Mouse (Mus musculus) CD4-positive, CD25-positive, alpha-beta regulatory T cell, adult 4 months (primary cell): Measurements from ENCODE around the gene Slc7a10. TPM values are rescaled to one million over a fixed set of nuclear protein-coding genes. Genes with fewer than 3 reads are reported as not detected.
"Not testable (repeated sequence)": the region's sequence is repeated elsewhere in the genome, so short reads cannot be mapped to it uniquely, and the experiment has no call there.

Experiments
- ATAC-seq: one replicate; pipeline ENCODE4 v1.8.0; 2017
- polyA plus RNA-seq, 2 experiments: library from polyadenylated mRNA; unstranded; fragments of 100-300 nt; shearing (Covaris generic); gene quantifications; one replicate each; pipeline ENCODE4 v1.2.1; 2017

The Slc7a10 gene
- polyA plus RNA-seq, 2 experiments from 2014 or later: 6.7 to 7.4 TPM

DNA sequence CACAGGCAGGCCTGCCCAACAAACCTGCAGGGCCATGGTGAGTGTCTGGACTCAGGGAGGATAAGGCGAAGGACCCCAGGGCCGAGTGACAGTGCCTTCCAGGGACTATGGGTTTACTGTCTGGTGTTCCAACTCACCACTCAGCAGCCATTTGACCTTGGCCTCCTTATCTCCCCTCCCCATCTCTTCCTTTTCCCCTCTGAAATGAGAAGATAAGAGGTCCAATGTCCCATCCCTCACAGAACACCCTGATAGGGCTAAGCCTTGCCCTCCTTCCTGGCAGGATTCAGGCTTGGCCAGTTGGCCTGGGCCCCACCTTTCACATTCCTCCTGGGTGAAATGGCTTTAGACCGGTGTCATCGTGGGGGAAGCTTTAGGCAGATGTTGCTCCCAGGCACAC, 10.7 kb upstream of the Slc7a10 start:
- no peak for ATAC-seq

DNA sequence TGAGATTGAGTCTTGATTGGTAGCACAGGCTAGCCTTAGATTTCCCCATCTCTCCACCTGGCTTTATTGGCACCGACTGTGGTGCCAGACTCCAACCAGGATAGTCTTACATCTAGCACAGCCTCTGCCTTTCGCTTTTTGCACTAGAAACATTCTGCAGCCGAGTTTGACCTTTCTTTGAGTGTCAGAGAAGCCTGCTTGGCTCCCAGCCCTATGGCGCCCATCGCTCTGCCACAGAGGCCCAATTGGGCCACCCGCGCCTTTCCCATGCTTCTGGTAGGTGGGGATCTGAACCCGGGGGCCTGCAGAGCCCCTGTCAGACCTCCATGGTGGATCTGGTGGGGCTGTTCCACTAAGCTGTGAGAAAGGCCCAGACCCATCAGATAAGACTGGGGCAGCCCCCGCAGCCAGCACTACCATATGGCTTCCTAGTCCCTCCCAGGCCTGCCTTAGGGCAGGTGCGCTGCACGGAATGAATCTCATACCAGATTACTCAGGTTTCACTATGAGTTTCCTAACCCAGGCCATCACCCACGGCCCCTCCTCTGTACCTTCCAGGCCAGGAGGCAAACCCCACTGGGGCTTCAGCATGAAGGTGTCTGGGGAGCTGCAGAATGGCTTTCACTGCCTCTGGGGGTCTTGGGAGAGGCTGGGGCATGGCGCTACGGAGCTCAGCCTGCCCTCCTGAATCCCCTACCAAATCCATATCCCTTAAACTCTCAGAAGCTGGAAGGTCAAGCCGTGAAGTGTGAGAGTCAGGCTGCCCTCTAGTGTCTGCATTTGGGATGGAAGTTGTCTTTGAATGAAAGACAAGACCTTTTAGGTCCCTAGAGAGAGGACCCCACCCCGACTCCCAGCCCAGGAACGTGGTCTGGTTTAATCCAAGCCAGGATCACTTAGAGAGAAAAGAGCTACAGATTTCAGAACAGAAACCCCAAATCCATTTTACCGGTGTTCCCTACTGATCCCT, 9.5 kb upstream of the Slc7a10 start:
- ATAC-seq: peak; percentile 79

DNA sequence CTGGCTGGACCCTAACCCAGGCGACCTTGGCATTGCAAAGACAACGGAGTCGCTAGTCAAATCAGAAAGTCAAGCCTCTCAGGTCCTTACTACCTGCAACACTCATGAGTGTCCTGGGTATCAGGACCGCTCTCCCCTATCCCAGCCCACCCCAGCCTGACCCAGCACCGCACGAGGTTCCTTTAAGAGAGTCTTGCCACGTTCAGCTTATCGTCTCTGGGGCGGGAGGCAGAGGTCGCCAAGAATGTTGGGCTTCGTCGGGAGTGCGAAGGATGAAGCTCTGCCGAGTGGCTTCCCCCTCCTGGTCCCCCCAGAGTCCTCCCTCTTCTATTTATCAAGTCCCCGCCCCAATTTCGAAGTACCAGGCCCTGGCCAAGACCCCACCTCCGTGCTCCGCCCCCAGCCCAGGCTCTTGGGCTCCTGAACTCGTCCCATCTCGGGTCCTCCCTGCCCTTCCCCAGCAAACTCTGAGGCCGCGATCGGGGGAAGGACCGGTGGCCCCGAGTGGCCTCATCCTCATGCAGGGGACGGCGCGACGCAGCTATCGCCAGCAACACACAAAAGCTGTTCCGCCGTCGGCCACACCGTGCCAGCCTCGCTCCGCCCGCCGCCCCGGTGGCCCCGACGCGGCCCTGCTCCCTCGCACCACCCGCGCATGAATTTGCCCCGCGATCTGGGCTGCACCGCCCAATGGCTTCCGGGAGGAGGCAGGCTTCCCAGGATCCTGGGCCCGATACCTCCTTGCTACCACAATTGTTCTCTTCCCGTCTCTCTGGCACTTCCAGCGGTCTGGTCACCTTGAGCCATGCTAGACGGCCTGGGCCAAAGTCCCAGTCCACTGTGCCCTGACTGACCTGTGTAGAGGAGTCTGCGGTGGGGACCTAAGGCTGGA, 1.1 kb upstream of the Slc7a10 start:
- ATAC-seq: peak; percentile 43

DNA sequence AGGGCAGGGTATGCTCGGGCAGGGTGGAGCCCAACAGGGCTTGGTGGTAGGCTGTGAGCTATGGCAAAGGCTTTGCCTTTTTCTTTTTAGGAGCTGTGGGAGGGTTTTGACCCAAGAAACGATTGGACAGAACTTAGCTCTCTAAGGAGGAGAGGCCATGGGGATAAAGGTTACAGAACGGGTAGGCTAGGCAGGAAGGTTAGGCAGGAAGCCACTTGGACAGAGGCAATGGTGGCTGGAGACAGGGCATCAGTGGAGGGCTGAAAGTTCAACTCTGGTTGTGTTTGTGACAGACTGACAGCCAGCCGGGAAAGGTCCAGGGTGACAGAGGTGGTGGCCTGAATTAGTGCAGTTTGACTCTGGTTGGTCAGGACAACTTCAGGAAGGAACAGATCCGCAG, 3.5 kb downstream of the Slc7a10 start:
- no peak for ATAC-seq

DNA sequence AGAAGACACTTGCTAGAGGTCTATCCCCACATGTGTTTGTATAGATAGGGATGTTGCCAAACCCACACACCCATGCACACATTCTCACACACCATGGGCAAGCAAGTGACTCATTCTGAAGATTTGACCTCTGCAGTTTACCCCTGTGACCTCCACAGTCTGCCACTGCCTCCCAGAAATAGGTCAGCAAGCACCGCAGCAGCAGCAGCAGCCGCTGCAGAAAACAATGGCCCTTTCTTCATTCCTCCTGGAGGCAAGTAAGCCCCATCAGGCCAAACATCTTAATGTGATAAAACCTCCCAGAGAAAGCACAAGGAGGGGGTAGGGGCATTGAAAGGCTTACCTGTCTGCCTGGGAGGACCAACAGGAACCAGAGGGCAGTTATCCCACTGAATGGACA, 5.1 kb downstream of the Slc7a10 start:
- no peak for ATAC-seq

DNA sequence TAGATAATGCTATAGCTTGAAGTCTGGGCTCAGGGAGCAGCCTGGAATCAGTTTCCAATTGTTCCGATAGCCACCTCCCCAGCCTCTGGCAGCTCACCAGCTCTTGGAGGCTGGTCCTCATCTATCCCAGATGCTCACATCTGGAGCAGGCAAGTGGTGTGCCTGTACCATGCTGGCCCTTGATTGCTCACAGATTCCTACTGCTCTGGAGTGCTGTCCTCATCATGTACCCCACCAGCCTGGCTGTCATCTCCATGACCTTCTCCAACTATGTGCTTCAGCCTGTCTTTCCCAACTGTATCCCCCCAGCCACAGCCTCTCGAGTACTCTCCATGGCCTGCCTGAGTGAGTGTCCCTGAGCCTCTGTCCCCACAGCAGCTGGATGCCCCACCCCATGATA, 10.8 kb downstream of the Slc7a10 start:
- ATAC-seq: no peak

DNA sequence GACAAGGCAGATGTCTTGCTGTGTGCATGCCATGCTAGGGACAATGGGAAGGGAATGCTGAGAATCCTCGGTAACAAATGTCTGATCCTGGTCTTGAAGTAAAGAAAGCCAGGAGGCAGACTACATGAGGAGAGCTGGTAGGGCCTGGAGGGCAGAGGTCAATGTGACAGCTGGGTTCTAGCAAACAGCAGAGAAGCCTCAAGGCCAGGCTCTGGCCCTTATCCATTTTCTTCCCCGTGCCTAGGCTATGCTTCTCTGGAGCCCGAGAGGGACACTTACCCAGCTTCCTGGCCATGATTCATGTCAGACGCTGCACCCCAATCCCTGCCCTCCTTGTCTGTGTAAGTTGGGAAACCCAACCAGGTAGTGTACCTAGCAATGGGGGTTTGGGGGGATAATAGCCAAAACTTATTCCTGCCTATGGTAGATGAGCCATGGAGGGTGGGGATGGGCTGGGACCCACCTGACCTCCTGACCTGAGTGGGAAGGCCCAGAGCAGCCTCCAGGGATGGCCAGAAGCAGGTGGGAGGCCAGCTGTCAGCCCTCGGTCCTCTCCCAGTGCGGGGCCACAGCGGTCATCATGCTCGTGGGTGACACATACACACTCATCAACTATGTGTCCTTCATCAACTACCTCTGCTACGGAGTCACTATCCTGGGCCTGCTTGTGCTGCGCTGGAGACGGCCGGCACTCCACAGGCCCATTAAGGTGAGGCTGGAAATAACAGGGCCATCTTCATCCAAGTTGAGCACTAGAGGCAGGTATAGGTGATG, 13.0 kb downstream of the Slc7a10 start:
- ATAC-seq: no peak

DNA sequence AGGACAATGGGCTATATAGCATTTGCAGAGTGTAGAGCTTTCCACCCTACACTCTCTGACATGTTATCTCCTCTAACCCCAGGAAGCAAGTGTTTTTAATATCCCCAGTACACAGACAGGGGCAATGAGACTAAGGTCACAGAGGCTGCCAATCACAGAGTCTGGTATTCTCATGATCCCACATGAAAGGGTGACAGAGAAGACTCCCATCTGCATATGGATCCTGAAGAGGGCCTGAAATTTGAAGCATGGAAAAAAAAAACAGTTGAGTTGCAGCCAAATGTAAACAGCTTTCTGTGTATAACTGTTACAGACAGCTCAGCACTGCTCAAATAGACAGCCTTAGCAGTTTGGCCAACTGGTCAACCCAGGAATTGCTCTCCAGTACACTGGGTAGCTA, 13.6 kb downstream of the Slc7a10 start:
- ATAC-seq: no peak

DNA sequence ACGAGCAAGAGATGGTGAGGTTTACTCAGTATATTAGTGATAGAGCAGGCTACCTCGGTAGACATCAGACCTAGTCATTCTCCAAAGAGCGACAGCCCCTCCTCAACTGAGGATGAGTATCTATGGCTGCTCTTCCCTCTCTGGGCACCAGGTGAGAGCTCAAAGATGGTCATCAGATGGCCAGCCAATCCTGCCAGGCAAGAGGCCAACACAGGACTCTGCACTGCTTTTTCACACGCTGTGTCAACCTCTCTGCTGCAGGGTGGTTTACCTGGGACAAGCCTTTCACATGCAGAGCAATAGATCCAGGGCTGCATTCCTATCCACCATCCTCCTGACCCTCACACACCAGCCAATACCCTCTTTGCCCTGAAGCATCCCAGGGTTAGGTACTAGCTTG, 25.6 kb downstream of the Slc7a10 start:
- ATAC-seq: no peak

DNA sequence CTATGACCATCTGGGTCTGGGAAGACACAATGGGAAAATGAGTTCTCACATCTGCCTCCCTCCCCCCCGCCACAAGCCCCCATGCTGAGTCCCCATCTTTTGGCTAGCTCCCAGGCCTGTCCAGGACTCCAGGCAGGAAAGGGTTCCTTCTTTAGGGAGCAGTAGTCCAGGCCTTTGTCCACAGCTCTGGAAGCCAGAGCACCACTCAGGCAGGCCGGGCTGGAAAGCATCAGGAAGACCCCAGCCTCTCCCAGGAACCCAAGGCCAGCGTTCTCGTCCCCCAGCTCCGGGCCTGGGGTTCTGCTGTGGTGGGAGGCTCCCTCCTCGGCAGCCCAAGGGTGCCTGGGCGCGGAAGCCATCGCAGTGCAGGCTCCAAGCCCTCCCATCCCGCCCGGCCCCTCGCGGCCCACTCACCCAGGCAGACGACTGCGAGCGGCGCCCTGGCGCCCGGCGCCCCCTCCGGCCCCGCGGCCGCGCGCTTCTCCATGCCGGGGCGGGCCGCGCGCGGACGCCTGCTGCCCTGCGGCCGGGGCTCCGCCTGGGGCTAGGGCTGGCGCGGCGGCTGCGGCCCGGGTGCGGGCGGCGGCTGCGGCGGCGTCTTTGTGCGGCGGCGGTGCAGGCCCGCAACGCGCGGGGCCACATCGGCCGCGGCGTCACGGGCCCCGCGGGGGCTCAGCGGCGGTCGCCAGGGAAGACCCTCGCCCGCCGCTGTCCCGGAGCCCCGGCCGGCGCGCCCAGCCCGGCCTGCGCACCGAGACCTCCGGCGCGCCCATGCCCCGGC, 28.4 kb downstream of the Slc7a10 start:
- no peak for ATAC-seq

DNA sequence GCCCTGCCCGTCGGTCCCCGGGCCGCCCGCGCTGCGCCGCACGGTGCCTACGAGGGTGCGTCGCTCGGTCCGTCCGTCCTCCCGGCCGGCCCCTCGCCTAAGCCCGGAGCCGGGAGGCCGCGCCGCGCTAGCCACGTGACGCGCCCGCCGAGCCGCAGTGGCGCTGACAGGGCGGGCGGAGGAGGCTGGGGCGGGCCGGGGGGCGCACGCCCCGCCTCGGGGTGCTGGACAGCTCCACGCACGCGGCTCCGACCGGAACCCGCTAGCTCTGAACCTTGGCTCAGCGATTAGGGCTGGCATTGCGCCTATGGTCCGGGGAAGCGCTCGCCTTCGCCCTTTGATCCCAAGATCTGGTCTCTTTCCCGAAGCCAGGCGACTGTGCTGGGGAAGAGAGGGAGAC, 29.0 kb downstream of the Slc7a10 start, which contains the start of gene Lrp3:
TSS of gene Lrp3 (minus strand) at position 274 of the 400 bp plus-strand sequence.
- ATAC-seq: no peak

DNA sequence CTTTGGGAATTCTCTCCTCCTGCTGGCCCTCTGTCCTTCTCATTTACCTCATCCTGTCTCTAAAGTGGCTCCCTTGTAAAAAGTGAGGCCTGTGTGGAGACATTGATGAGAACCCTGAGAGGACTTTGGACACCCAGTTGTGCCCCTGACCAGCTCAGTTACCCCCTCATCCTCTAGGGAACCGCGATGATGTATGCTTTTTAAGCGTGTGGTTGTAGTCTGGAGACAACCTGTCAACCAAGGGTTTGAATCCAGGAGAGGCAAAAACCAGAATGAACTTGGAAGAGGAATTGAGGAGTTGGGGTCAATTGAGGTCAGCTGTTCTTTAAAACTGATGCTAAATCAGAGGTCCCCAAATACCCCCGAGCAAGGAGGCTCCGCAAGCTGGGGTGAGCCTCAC, 29.5 kb downstream of the Slc7a10 start:
- ATAC-seq: no peak

DNA sequence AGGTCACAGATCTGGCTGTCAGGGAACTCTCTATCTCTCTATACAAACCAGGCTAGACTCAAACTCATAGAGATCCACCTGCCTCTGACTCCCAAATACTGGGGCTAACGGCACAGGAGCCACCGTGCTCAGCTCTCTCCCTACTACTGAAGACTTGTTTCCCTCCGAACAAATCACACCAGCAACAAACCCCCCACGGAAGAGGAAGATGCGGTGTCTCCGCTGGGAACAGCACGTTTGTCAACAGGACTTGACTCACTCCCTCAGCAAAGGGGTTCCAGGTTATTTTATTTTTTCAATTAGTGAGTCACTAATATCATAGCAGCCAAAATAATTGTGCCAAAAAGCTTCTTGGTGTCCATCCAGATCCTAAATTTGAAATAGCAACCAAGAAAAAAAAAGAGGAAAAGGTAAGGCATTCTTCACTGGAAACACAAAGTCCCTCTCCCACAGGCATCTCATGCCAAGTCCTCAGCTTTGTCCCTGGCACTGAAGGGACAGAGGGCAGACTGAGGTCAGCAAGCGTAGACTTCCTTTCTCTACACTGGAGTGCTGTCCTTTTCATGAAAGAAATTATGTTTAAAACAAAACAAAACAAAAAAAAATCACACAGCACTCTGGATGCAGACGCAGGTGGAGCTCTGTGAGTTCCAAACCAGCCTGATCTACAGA, 34.6 kb downstream of the Slc7a10 start:
- no peak for ATAC-seq

DNA sequence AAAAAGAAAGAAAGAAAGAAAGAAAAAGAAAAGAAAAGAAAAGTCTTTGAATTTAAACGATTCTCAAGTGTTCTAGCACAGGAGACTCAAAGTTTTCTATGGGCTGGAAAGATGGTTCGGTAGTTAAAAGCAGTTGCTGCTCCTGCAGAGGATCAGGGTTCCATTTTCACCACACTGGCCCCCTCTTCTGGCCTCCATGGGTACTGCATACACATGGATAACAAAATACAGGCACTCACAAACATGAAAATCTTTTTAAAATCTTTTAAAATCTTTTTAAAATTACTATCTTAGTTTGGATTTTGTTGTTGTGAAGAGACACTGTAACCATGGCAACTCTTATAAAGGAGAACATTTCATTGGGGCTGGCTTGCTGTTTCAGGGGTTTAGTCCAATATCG, 44.1 kb downstream of the Slc7a10 start:
- ATAC-seq: no peak

DNA sequence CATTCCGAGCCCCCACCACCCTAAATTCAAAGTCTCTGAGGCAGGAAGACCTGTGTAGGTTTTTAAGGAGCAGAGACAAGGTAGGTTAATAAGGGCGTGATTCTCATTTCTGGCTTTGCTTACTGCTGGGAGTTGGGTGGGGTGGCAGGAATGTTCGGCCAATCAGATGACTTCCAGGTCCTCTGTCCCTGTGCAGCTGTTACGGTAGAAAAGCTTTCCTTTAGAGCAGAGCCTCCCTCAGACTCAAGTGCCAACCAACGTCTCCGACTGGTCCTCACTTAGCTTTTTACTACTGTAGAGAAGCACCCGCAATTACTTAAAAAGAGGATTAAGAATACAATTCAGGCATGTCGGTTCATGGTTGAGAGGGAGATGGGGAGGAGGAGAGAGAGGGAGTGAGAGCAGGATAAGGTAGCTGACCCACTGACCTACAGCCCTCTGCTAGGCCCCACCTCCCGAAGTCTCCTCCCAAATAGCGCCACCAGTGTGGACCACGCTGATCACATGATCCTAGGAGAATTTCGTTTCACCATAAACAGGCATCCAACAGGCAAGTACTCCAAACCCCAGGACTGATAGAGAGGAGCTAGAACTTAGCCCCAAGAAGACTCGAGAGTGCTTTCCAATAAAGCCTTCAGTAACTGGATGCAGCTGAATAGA, 46.7 kb downstream of the Slc7a10 start:
- ATAC-seq: no peak

DNA sequence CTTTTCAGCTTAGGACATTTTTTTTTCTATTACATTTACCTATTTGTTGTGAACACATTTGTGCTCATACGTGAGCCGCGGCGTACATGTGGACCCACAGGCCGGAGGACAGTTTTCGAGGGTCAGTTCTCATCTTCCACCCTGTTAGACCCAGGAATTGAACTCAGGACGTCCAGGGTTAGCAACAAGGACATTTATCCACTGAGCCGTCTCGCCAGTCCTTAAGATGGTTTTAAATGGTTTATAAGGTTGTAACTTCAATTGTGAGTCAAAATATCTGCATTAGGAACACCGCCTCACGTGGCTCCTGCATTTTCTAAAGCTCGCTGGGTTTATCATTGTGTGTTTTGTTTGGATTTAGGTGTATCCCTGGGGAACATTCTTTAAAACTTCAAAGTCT, 47.7 kb downstream of the Slc7a10 start:
- ATAC-seq: no peak

DNA sequence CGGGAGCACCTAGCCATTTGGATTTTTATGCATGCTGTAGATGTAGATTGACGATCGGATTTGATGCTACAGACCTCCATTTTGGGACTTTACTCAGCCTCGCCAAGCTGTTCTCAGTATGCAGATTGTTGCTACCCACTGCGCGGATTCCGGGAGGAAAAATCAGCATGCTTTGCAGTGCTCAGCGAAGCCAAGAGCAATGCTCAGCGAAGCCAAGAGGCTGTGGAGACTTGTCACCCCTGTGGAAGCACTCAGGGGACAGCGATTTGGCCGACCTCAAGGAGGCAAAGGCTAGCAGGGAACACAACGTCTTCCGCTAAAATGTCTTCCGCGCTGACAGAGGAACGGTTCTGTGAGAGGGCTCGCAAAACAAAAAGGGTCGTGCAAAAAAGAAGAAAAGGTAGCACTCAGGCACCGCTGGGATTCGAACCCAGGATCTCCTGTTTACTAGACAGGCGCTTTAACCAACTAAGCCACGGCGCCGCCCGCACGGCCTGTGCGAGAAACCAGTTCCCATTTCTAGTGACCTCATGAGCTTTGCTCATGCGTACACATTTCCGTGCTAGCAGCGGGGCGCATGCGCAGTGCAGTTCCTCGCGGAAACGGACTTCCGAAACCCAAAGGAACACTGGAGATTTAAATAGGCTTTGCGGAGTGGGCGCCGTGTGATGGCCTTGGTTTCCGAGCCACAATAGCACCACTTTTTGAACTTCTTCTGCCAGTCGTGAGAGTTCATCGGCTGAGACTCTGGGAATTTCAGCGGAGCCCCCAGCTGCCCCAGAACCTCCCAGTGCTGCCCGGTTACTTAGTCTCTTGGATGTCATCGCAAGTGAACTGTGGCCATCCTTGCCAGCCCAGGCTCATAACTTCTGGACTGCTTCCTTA, 48.4 kb downstream of the Slc7a10 start:
- ATAC-seq: peak; percentile 88

DNA sequence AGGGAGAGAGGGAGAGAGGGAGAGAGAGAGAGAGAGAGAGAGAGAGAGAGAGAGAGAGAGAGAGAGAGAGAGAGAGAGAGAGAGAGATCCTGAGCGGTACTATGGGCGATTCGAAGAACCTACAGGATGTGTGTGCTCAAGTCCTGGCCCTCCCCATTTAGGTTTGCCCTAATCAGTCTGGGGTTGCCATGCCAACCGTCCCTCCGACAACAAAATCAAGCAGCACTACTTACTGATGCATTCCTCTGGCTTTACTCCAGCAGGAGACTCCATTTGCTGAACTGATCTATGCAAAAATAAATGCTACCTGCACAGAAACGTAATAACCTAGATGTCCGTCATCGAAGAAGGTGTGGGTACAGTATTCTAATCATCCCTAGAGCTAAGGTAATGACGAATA, 49.1 kb downstream of the Slc7a10 start:
- peak; percentile 65 for ATAC-seq

DNA sequence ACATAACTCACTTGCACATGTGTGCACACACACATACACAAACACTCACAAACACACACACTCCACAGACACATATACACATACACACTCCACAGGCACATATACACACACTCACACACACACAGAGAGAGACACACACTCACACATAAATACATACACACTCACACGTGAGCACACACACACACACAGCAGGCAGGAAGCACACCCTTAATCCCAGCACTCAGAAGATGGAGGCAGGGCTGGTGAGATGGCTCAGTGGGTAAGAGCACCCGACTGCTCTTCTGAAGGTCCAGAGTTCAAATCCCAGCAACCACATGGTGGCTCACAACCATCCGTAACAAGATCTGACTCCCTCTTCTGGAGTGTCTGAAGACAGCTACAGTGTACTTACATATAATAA, 51.8 kb downstream of the Slc7a10 start:
- not testable (repeated sequence) for ATAC-seq
